Mouse (Mus musculus): ENCODE measurements around the gene Pabpc4.
"Not testable (repeated sequence)": the region's sequence is repeated elsewhere in the genome, so short reads cannot be mapped to it uniquely, and the experiment has no call there.

Pabpc4 gene

GRCm38 (mm10) chr4:123247147-123247880, 14.8 kb upstream of the Pabpc4 start:
- in situ Hi-C loops (cut with MboI, MseI), result no loop called here

DNA sequence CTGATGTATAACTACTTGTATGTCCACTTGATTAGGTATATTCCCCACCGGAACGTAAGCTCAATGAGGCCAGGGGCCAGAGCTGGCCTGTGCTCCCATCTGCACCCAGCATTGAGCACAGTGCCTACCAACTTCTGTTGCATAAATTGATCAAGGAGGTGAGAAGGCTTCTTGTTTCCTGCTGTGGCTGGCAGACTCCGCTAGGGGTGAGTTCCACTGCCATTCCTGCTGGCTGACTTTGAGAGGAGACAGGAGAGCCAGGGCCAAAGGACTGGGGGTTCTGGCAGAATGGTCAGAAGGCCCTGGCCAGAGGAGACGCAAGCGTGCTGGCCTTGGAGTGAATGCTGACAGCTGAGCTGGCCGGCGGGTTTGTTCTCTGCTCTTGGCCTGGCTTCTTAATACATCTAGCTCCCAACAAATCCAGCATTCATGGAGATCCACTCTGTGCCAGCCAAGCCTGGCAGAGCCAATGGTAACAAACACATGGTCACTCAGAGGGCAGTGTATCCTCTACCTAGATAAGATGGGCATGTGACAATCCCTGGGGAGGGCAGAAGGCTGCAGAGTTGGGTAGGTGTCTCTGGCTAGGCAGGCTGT, 13.1 kb upstream of the Pabpc4 start:
- in situ Hi-C loops (cut with MboI, MseI), result no loop called here

- in situ Hi-C loops (cut with MboI, MseI), result no loop called here
These were observed 9.9 kb upstream of the Pabpc4 start for GRCm38 (mm10) chr4:123252214-123252613.

DNA sequence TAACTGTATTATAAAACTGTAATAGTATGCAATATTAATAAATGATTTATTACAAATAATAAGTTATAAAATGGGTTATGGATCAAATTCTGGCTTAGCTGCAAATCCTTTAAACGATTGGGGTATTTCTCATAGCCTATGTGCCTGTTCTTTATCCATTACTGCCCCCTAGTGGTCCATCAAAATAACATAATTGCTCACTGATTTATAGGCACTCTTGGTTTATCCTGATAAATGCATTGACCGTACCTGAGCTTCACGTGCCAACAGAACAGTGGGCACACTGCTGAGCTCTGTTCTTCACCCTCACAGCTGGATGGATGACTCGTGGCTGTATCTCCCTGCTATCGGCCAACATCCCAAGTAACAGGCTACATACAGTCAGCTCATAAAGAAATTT, 7.5 kb upstream of the Pabpc4 start:
- in situ Hi-C loops (cut with MboI, MseI), result loop anchor here (5.0 kb wide), 2 partner anchors 37 to 97 kb away; no protein-coding TSS in a partner anchor

GRCm38 (mm10) chr4:123260071-123260746, 1.9 kb upstream of the Pabpc4 start:
- in situ Hi-C loops (cut with MboI, MseI), result no loop called here

- in situ Hi-C loops (cut with MboI, MseI), result no loop called here
These were observed 8.9 kb downstream of the Pabpc4 start for GRCm38 (mm10) chr4:123271063-123271462.

- in situ Hi-C loops (cut with MboI, MseI), result no loop called here
These were observed 18.0 kb downstream of the Pabpc4 start for GRCm38 (mm10) chr4:123280117-123280516.

DNA sequence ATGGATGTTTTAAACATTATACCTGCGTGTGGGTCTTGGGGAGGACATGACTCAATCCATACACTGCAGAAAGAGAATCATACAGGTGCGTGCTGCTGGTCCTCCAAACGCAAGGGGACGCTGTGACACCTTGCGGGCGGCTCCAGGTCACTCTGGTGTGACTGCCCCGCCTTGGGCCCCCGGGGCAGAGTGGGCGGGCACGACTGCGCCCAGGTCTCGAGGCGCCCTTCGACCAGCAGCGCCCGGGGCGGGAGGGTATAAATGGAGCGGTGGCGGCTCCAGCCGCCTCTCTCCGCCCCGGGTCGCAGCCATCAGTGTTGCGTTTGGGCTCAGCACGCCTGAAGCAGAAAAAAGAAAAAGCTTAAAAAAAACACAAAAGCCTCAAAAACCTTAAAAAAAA, 20.3 kb downstream of the Pabpc4 start:
- in situ Hi-C loops (cut with MboI, MseI), result no loop called here

DNA sequence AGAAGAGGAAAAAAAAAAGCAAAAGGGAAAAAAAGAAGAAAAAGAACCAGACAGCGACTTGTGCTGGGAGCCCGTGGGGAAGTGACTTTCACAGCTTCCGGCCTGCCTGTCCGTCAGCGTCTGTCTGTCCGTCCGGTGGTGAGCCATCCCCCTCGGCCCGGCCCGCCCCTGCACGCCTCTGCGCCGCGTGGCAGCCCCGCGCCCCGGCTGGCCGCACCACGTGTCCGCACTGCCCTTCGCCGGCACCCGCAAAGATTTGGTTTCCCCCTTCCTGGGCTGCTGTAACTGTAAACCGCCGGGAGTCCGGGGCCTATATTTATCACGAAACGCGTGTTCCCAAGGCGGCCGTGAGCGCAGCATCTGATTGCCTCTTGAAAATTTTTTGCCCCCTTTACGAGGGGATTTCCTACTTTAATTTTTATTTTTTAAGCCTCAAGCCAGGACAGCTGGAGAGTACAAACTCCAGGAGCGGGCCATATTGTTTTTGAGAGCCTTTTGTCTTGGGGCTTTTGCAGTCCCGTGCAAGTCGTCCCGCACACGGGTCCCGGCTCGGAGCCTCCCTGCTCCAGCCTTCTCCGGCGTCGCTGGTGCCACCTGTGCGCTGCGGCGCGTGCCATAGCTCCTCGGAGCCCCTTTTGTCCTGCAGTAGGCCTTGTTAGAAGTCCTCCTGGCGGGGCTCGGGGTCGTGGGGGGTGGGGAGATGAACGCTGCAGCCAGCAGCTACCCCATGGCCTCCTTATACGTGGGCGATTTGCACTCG, 20.9 kb downstream of the Pabpc4 start:
- in situ Hi-C loops (cut with MboI, MseI), result not testable (repeated sequence)

- in situ Hi-C loops (cut with MboI, MseI), result not testable (repeated sequence)
These were observed 21.5 kb downstream of the Pabpc4 start for GRCm38 (mm10) chr4:123283675-123284064.

DNA sequence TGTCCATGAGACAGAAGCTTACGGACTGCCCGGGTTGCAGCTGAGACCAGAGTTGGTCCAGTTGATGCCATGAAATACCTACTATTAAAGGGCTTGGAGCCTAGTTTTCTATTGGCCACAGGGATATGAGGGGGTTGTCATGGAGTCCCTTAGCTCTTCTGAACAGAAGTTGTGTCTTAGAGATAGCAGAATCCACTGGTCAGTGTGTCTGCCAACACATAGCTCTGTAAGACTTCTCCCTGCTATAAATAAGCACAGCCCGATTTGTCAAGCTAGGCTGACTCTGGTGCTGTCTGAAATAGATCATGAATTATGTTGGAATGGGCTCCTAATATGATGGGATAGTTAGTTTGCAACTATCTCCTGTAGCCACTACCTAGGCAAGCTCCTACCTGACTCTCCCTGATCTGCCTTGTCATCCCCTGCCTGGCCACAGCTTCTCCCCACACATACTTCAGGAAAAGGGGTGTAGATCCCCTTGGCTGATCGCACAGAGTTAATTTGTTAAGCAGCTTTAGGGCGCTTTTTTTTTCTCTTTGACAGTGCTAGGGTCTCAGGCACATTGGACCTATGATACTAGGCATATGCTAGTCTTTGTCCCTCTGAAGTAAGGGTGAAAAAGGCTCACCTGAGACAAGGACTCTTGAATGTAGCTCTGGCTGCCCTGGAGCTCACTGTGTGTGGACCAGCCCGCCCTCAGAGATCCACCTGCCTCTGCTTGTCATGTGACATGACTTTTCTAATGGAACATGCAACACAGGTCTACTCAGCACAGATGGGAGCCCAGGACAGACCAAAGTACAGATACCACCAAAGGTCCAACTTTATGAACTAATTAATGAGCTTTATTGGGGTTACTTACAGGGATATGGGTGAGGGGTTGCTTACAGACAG, 22.8 kb downstream of the Pabpc4 start:
- in situ Hi-C loops (cut with MboI, MseI), result no loop called here

- in situ Hi-C loops (cut with MboI, MseI), result no loop called here
These were observed 24.6 kb downstream of the Pabpc4 start for GRCm38 (mm10) chr4:123286790-123287189.

DNA sequence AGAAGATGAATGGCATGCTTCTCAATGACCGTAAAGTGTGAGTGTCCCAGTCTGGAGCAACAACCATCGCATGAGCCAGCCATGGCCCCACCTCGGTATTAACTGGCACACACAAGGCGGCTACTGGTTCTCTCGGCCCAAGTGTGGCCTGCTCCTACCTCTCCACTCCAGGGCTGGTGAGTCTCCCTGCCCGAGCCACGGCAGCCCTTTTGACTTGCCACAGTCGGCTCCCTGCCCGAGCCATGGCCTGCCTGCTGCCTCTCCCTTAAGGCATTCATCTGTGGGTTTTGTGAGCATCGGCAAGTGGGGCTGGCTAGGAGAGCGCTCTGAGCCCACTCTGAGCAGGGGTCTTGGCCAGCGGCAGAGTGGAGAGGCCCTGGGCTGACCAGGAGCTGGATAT, 26.9 kb downstream of the Pabpc4 start:
- in situ Hi-C loops (cut with MboI, MseI), result no loop called here

GRCm38 (mm10) chr4:123292390-123292789, 30.2 kb downstream of the Pabpc4 start:
- in situ Hi-C loops (cut with MboI, MseI), result no loop called here

- in situ Hi-C loops (cut with MboI, MseI), result no loop called here
These were observed 30.8 kb downstream of the Pabpc4 start for GRCm38 (mm10) chr4:123292989-123293388.

DNA sequence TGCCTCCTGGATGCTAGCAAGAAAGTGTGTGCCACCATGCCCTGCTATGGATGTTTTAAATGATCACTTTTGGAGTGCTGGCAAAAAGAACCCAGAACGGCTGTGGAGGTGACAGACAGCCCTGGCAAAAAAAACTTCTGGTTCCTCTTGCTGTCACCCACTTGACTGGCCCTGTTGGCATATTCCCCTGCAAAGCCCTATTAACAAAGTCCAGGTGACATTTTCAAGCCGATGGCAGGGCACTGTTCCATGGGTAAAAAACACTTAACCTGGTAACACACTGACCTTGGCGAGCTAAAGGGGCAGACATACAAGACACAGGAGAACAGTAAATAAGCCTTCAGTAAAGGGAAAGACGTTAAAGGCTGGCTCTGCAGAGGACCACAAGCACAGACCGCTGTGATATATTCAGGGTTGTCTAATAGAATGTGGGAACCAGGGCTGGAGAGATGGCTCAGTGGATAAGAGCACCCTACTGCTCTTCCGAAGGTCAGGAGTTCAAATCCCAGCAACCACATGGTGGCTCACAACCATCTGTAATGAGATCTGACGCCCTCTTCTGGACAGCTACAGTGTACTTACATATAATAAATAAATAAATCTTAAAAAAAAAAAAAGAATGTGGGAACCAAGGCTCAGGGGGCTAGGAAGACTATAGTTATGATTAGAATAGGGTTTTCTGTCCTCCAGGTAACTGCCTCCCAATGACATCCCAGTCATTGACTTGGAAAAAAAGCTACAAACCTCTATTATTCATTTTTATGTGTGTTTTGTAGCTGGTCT, 31.7 kb downstream of the Pabpc4 start:
- in situ Hi-C loops (cut with MboI, MseI), result no loop called here

DNA sequence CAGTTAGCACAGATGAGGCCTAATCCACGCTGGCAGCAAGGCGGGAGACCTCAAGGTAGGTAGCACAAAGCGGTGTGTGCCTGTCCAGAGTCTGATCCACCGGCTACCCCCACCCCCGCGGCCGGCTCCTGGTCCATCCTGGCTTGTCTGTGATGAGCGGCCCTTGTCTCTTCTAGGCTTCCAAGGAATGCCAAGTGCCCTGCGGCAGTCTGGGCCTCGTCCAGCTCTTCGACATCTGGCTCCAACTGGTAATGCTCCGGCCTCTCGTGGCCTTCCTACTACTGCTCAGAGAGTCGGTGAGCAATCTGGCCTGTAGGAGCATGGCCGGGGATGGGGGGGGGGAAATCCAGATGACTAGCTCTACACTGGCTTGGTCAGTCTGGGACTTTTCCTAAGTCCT, 32.9 kb downstream of the Pabpc4 start:
- in situ Hi-C loops (cut with MboI, MseI), result not testable (repeated sequence)

DNA sequence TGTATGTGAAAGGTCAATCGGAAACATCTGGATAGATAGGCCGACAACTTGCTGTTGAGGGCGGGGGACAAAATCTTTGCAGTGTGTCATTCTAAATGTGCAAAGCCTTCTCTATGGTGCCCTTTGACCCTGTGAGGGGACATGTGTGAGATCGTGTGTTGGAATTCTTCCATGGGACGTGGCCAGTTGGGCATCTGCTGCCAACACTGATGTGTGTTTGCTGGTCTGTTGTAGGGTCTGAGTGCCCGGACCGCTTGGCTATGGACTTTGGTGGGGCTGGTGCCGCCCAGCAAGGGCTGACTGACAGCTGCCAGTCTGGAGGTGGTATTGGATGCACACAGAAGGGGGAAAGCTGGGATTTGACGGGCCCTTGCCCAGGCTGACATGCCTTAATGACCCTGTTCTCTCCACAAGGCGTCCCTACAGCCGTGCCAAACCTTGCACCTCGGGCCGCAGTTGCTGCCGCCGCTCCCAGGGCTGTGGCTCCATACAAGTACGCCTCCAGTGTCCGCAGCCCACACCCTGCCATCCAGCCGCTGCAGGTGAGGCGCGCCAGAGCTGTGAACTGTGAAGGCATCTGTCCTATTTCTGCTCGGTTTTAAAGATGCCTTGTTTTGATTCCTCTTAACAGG, 33.5 kb downstream of the Pabpc4 start:
- in situ Hi-C loops (cut with MboI, MseI), result no loop called here

- in situ Hi-C loops (cut with MboI, MseI), result no loop called here
These were observed 34.0 kb downstream of the Pabpc4 start for GRCm38 (mm10) chr4:123296148-123296534.

Data from T-helper 2 cell (primary cell).